In genomic region chr10:61905308-61905707, GRCm38 (mm10) we compare ENCODE assay signal across 11 mouse cellular contexts.
DNase-seq lines count a peak whose midpoint lies in the region; ATAC-seq and TF ChIP-seq lines count a peak whose summit lies in the region.
"Had no signal": no experiment of that assay in that cellular context is flagged by ENCODE, and none has a peak within 500 bp of the region (broad histone marks: within the 10 kb centered on the region; RNA-seq: fewer than 3 reads in every experiment).

No protein-coding gene starts in this region.

- H3K9ac ChIP-seq in heart, adult 2 months (ENCODE audit: low read depth, low read length): no peak overlapping the region
- H3K9ac ChIP-seq in lung, embryonic 16.5 days (ENCODE audit: low read length): peak overlapping the region; percentile 41
- H3K9ac ChIP-seq: liver, embryonic 13.5 days; midbrain, embryonic 12.5 days; neural tube, embryonic 12.5 days had no signal

- no peaks in the 10 kb centered on the region for H3K27me3 ChIP-seq in heart, embryonic 10.5 days (ENCODE audit: insufficient read depth, poor library complexity, severe bottlenecking)
- H3K27me3 ChIP-seq in heart, adult 2 months (ENCODE audit: control insufficient read depth, insufficient read depth, low read length): no peaks in the 10 kb centered on the region
- no peaks in the 10 kb centered on the region for H3K27me3 ChIP-seq in lung, embryonic 16.5 days (ENCODE audit: control insufficient read depth, insufficient read depth, low read depth, low read length)
- H3K27me3 ChIP-seq: liver, embryonic 13.5 days; neural tube, embryonic 12.5 days had no signal

- TF ChIP-seq POLR2A in heart, adult 2 months (IDR thresholded peaks at IDR 0.05; ENCODE audit: insufficient read depth, low read depth, low read length): no peak

- TF ChIP-seq EP300 in heart, adult 2 months (IDR thresholded peaks at IDR 0.05; ENCODE audit: insufficient read depth, low read depth, low read length): no peak

- 0 out of 2 replicates have a peak, but pooled peaks cover 5% of the 10 kb centered on the region for H3K9me3 ChIP-seq in heart, embryonic 10.5 days
- no peaks in the 10 kb centered on the region for H3K9me3 ChIP-seq in lung, embryonic 16.5 days (ENCODE audit: control insufficient read depth, low read length)
- H3K9me3 ChIP-seq: liver, embryonic 13.5 days; neural tube, embryonic 12.5 days had no signal

- peak overlapping the region; percentile 72 for H3K27ac ChIP-seq in heart, embryonic 10.5 days
- H3K27ac ChIP-seq in heart, adult 2 months: no peak overlapping the region
- peak overlapping the region; percentile 81 for H3K27ac ChIP-seq in lung, embryonic 16.5 days (ENCODE audit: low read length)
- H3K27ac ChIP-seq: liver, embryonic 13.5 days; midbrain, embryonic 12.5 days; neural tube, embryonic 12.5 days had no signal

- DNase-seq in heart, embryonic 10.5 days (ENCODE audit: low spot score): no peak
- DNase-seq in heart, adult 2 months: no peak
- DNase-seq in right cerebral cortex, postnatal 10 days (ENCODE audit: low spot score in 2 of 2): peak; percentile 67 to 68
- no peak for DNase-seq in right cerebral cortex, postnatal 4 days
- no peak for DNase-seq in cerebellum, postnatal 4 days (ENCODE audit: low spot score in 2 of 2)
- DNase-seq in frontal cortex, postnatal 25 days (ENCODE audit: low spot score in 2 of 2): no peak
- DNase-seq: liver, embryonic 13.5 days had no signal

- 36% methylated on average over 8 of the region's 8 CpGs for WGBS in heart, embryonic 10.5 days
- 66% methylated on average over 8 of the region's 8 CpGs for WGBS in heart, adult 2 months
- 32% methylated on average over 8 of the region's 8 CpGs for WGBS in lung, embryonic 16.5 days

- no peak for TF ChIP-seq CTCF in heart, adult 2 months (IDR thresholded peaks at IDR 0.05)

- peaks cover 23% of the 10 kb centered on the region for H3K36me3 ChIP-seq in heart, embryonic 10.5 days
- H3K36me3 ChIP-seq in heart, adult 2 months (ENCODE audit: control insufficient read depth, insufficient read depth, low read length): no peaks in the 10 kb centered on the region
- no peaks in the 10 kb centered on the region for H3K36me3 ChIP-seq in lung, embryonic 16.5 days (ENCODE audit: control insufficient read depth, insufficient read depth, low read length)
- H3K36me3 ChIP-seq: liver, embryonic 13.5 days; midbrain, embryonic 12.5 days; neural tube, embryonic 12.5 days had no signal

- intact Hi-C loops in heart, adult 2 months (cut with DNase I): no loop called here

- H3K4me3 ChIP-seq in heart, embryonic 10.5 days: no peak overlapping the region
- H3K4me3 ChIP-seq in heart, adult 2 months: no peak overlapping the region
- no peak overlapping the region for H3K4me3 ChIP-seq in lung, embryonic 16.5 days (ENCODE audit: low read length)
- H3K4me3 ChIP-seq: liver, embryonic 13.5 days; midbrain, embryonic 12.5 days; neural tube, embryonic 12.5 days had no signal

- peak; percentile 88 for ATAC-seq in lung, embryonic 16.5 days (ENCODE audit: low read depth)
- ATAC-seq in activated CD4-positive, CD25-positive, alpha-beta regulatory T cell, adult 4 months: no peak

- H3K79me2 ChIP-seq in heart, adult 2 months (replicated peaks; ENCODE audit: control insufficient read depth, insufficient read depth, low read length): no peaks in the 10 kb centered on the region

- peaks cover 45% of the 10 kb centered on the region for H3K4me1 ChIP-seq in heart, embryonic 10.5 days
- no peaks in the 10 kb centered on the region for H3K4me1 ChIP-seq in heart, adult 2 months (ENCODE audit: control insufficient read depth, insufficient read depth, low read length)
- H3K4me1 ChIP-seq in lung, embryonic 16.5 days (replicated peaks; ENCODE audit: control insufficient read depth, insufficient read depth, low read length): peaks cover 13% of the 10 kb centered on the region
- H3K4me1 ChIP-seq: liver, embryonic 13.5 days; midbrain, embryonic 12.5 days; neural tube, embryonic 12.5 days had no signal

- H3K4me2 ChIP-seq in lung, embryonic 16.5 days (ENCODE audit: low read depth, low read length): no peak overlapping the region
- H3K4me2 ChIP-seq: liver, embryonic 13.5 days; midbrain, embryonic 12.5 days; neural tube, embryonic 12.5 days had no signal

Comparison
In these comparisons a context has a peak if more than half of its experiments do, and no peak if none do; other contexts are left out.
1. DNase-seq: peak in right cerebral cortex, postnatal 10 days (2 of 2); none in heart, embryonic 10.5 days (single experiment), heart, adult 2 months (0 of 2), right cerebral cortex, postnatal 4 days (single experiment), cerebellum, postnatal 4 days (0 of 2) and frontal cortex, postnatal 25 days (0 of 2).